Comparison of ENCODE assay signal across 19 mouse cellular contexts in genomic region chr11:60866021-60866420, GRCm38 (mm10). TPM values are rescaled to one million over a fixed set of nuclear protein-coding genes. Genes with fewer than 3 reads are reported as not detected.
DNase-seq lines count a peak whose midpoint lies in the region; ATAC-seq and TF ChIP-seq lines count a peak whose summit lies in the region.
"Had no signal": no experiment of that assay in that cellular context is flagged by ENCODE, and none has a peak within 500 bp of the region (broad histone marks: within the 10 kb centered on the region; RNA-seq: fewer than 3 reads in every experiment).

No protein-coding gene starts in this region.

- TF ChIP-seq POLR2A in liver, adult 2 months (IDR thresholded peaks at IDR 0.05; ENCODE audit: extremely low read depth, insufficient read depth, low read length) = no peak

- no peak overlapping the region for H3K4me3 ChIP-seq in kidney, embryonic 16.5 days (ENCODE audit: low read length)
- H3K4me3 ChIP-seq in liver, adult 2 months (ENCODE audit: insufficient read depth, low read depth, low read length) = no peak overlapping the region
- no peak overlapping the region for H3K4me3 ChIP-seq in liver, embryonic 12.5 days
- no peak overlapping the region for H3K4me3 ChIP-seq in kidney, postnatal 0 days (replicated peaks; ENCODE audit: low read depth, low read length)
- H3K4me3 ChIP-seq: embryonic facial prominence, embryonic 12.5 days; forebrain, embryonic 15.5 days; heart, embryonic 13.5 days; hindbrain, embryonic 15.5 days had no signal

- H3K4me1 ChIP-seq in kidney, embryonic 16.5 days (ENCODE audit: insufficient read depth, low read length) = peaks cover 5% of the 10 kb centered on the region; the same call in 1 of the 2 replicates
- H3K4me1 ChIP-seq in liver, adult 2 months (ENCODE audit: control insufficient read depth, insufficient read depth, low read length) = peaks cover 51% of the 10 kb centered on the region
- H3K4me1 ChIP-seq in liver, embryonic 12.5 days = 0 out of 2 replicates have a peak, but pooled peaks cover 3% of the 10 kb centered on the region
- no peaks in the 10 kb centered on the region for H3K4me1 ChIP-seq in kidney, postnatal 0 days (replicated peaks; ENCODE audit: insufficient read depth, low read length)

- ATAC-seq in kidney, embryonic 16.5 days (ENCODE audit: low FRiP score, low TSS enrichment) = no peak
- ATAC-seq in liver, embryonic 12.5 days = no peak
- 0 out of 2 replicates have a peak, but pooled peaks have one; percentile 40 for ATAC-seq in kidney, postnatal 0 days (replicated peaks; ENCODE audit: low FRiP score, low read depth)
- ATAC-seq: forebrain, embryonic 15.5 days had no signal

- no peaks in the 10 kb centered on the region for H3K27me3 ChIP-seq in kidney, embryonic 16.5 days (ENCODE audit: insufficient read depth, low read length)
- H3K27me3 ChIP-seq in liver, adult 2 months (ENCODE audit: control insufficient read depth, insufficient read depth, low read length) = no peaks in the 10 kb centered on the region
- no peaks in the 10 kb centered on the region for H3K27me3 ChIP-seq in liver, embryonic 12.5 days (replicated peaks)
- no peaks in the 10 kb centered on the region for H3K27me3 ChIP-seq in kidney, postnatal 0 days (ENCODE audit: insufficient read depth, low read length)
- H3K27me3 ChIP-seq: embryonic facial prominence, embryonic 12.5 days; forebrain, embryonic 15.5 days; heart, embryonic 13.5 days; hindbrain, embryonic 15.5 days had no signal

- no peak overlapping the region for H3K4me2 ChIP-seq in kidney, embryonic 16.5 days (replicated peaks; ENCODE audit: low read depth, low read length)
- no peak overlapping the region for H3K4me2 ChIP-seq in liver, embryonic 12.5 days
- H3K4me2 ChIP-seq in kidney, postnatal 0 days (ENCODE audit: low read length) = no peak overlapping the region
- H3K4me2 ChIP-seq: embryonic facial prominence, embryonic 12.5 days; forebrain, embryonic 15.5 days; heart, embryonic 13.5 days; hindbrain, embryonic 15.5 days had no signal

- DNase-seq in kidney, adult 11 months = peak; percentile 80
- peak; percentile 72 for DNase-seq in liver, adult 2 months (ENCODE audit: extremely low read depth, low read depth, low spot score)
- no peak for DNase-seq in kidney, postnatal 0 days (ENCODE audit: low spot score)
- DNase-seq in adrenal gland, postnatal 10 days = no peak
- DNase-seq in urinary bladder, postnatal 10 days (ENCODE audit: low spot score) = no peak
- DNase-seq: adrenal gland, adult 8-10 months; cerebellum, adult 11-12 months; cerebellum, adult 9-10 months; cerebellum, postnatal 25 days; gastrocnemius, postnatal 14 days; heart, adult 18-20 months; heart, postnatal 36 days had no signal

- peaks cover 32% of the 10 kb centered on the region for H3K36me3 ChIP-seq in kidney, embryonic 16.5 days (ENCODE audit: insufficient read depth, low read length)
- peaks cover 5% of the 10 kb centered on the region; the same call in 1 of the 2 replicates for H3K36me3 ChIP-seq in liver, adult 2 months (ENCODE audit: control insufficient read depth, insufficient read depth, low read length)
- H3K36me3 ChIP-seq in liver, embryonic 12.5 days = peaks cover 90% of the 10 kb centered on the region
- H3K36me3 ChIP-seq in kidney, postnatal 0 days (ENCODE audit: insufficient read depth, low read length) = peaks cover 24% of the 10 kb centered on the region

- H3K79me2 ChIP-seq in liver, adult 2 months (ENCODE audit: control insufficient read depth, insufficient read depth, low read length) = peaks cover 41% of the 10 kb centered on the region

- H3K27ac ChIP-seq in kidney, embryonic 16.5 days (ENCODE audit: low read length) = no peak overlapping the region
- H3K27ac ChIP-seq in liver, adult 2 months (replicated peaks; ENCODE audit: insufficient read depth, low read depth, low read length) = no peak overlapping the region
- no peak overlapping the region for H3K27ac ChIP-seq in liver, embryonic 12.5 days
- no peak overlapping the region; the same call in 1 of the 2 replicates for H3K27ac ChIP-seq in kidney, postnatal 0 days
- H3K27ac ChIP-seq: embryonic facial prominence, embryonic 12.5 days; forebrain, embryonic 15.5 days; heart, embryonic 13.5 days; hindbrain, embryonic 15.5 days had no signal

- H3K9me3 ChIP-seq in kidney, embryonic 16.5 days (ENCODE audit: low read length) = no peaks in the 10 kb centered on the region
- no peaks in the 10 kb centered on the region for H3K9me3 ChIP-seq in liver, embryonic 12.5 days (replicated peaks)
- H3K9me3 ChIP-seq in kidney, postnatal 0 days (replicated peaks; ENCODE audit: low read length) = no peaks in the 10 kb centered on the region
- H3K9me3 ChIP-seq: embryonic facial prominence, embryonic 12.5 days; forebrain, embryonic 15.5 days; G1E; heart, embryonic 13.5 days; hindbrain, embryonic 15.5 days had no signal

- no peak overlapping the region for H3K9ac ChIP-seq in kidney, embryonic 16.5 days (replicated peaks; ENCODE audit: low read length)
- H3K9ac ChIP-seq in liver, adult 2 months (ENCODE audit: low read depth, low read length) = no peak overlapping the region
- no peak overlapping the region for H3K9ac ChIP-seq in liver, embryonic 12.5 days
- no peak overlapping the region for H3K9ac ChIP-seq in kidney, postnatal 0 days (ENCODE audit: low read depth, low read length)
- H3K9ac ChIP-seq: embryonic facial prominence, embryonic 12.5 days; forebrain, embryonic 15.5 days; heart, embryonic 13.5 days; hindbrain, embryonic 15.5 days had no signal

- WGBS in kidney, embryonic 16.5 days = 48% methylated on average over 2 of the region's 2 CpGs
- 21% methylated on average over 2 of the region's 2 CpGs for WGBS in liver, adult 2 months
- 73% methylated on average over 2 of the region's 2 CpGs for WGBS in liver, embryonic 12.5 days (ENCODE audit: insufficient replicate concordance)
- 54% methylated on average over 2 of the region's 2 CpGs for WGBS in kidney, postnatal 0 days

- no peak for TF ChIP-seq CTCF in liver, adult 2 months (IDR thresholded peaks at IDR 0.05; ENCODE audit: low read depth, low read length)
- TF ChIP-seq CTCF in kidney, postnatal 0 days (IDR thresholded peaks at IDR 0.05; ENCODE audit: low read depth) = no peak

RNA-seq across cellular contexts. Expression of gene Tmem11, which starts 13.1 kb away (rescaled TPM):
- polyA plus RNA-seq in kidney, embryonic 16.5 days (2015; fragmentation: Nextera tagmentation; extraction: Ambion mirVana) = 72.0 and 79.6 TPM in 2 replicates
- 19.8 and 20.0 TPM in 2 replicates for total RNA-seq in liver, adult 2 months (2014; rRNA removed)
- 48.9 and 67.8 TPM in 2 replicates for polyA plus RNA-seq in liver, adult 2 months (2012; rRNA removed)
- 38.1 and 40.0 TPM in 2 replicates for polyA plus RNA-seq in liver, embryonic 12.5 days (2016; fragmentation: Nextera tagmentation; extraction: Ambion mirVana)
- 55.9 and 57.8 TPM in 2 replicates for polyA plus RNA-seq in kidney, postnatal 0 days (2015; fragmentation: Nextera tagmentation; extraction: Ambion mirVana)
- 10 to 100 TPM; 51.9 to 54.1 TPM for total RNA-seq in adrenal gland, postnatal 10 days (2021)

RNA-seq across cellular contexts. Expression of gene Dhrs7b, which starts 35.6 kb away (rescaled TPM):
- polyA plus RNA-seq in kidney, embryonic 16.5 days (2015; fragmentation: Nextera tagmentation; extraction: Ambion mirVana) = 41.7 and 42.8 TPM in 2 replicates
- 23.5 and 28.8 TPM in 2 replicates for total RNA-seq in liver, adult 2 months (2014; rRNA removed)
- 15.0 and 15.5 TPM in 2 replicates for polyA plus RNA-seq in liver, adult 2 months (2012; rRNA removed)
- 27.3 and 30.4 TPM in 2 replicates for polyA plus RNA-seq in liver, embryonic 12.5 days (2016; fragmentation: Nextera tagmentation; extraction: Ambion mirVana)
- 34.8 and 36.4 TPM in 2 replicates for polyA plus RNA-seq in kidney, postnatal 0 days (2015; fragmentation: Nextera tagmentation; extraction: Ambion mirVana)
- 10 to 100 TPM; 44.4 to 46.7 TPM for total RNA-seq in adrenal gland, postnatal 10 days (2021)

RNA-seq across cellular contexts. Expression of gene Natd1, which starts 48.5 kb away (rescaled TPM):
- 29.9 and 31.2 TPM in 2 replicates for polyA plus RNA-seq in kidney, embryonic 16.5 days (2015; fragmentation: Nextera tagmentation; extraction: Ambion mirVana)
- 1.1 and 2.2 TPM in 2 replicates for total RNA-seq in liver, adult 2 months (2014; rRNA removed)
- polyA plus RNA-seq in liver, adult 2 months (2012; rRNA removed) = 6.6 and 7.0 TPM in 2 replicates
- polyA plus RNA-seq in liver, embryonic 12.5 days (2016; fragmentation: Nextera tagmentation; extraction: Ambion mirVana) = 9.3 and 9.6 TPM in 2 replicates
- 20.7 and 21.1 TPM in 2 replicates for polyA plus RNA-seq in kidney, postnatal 0 days (2015; fragmentation: Nextera tagmentation; extraction: Ambion mirVana)
- 10 to 100 TPM; 21.4 to 28.0 TPM for total RNA-seq in adrenal gland, postnatal 10 days (2021)

RNA-seq across cellular contexts. Expression of gene Shmt1, which starts 54.5 kb away (rescaled TPM):
- 79.4 and 84.6 TPM in 2 replicates for polyA plus RNA-seq in kidney, embryonic 16.5 days (2015; fragmentation: Nextera tagmentation; extraction: Ambion mirVana)
- 162 and 214 TPM in 2 replicates for total RNA-seq in liver, adult 2 months (2014; rRNA removed)
- 239 and 306 TPM in 2 replicates for polyA plus RNA-seq in liver, adult 2 months (2012; rRNA removed)
- polyA plus RNA-seq in liver, embryonic 12.5 days (2016; fragmentation: Nextera tagmentation; extraction: Ambion mirVana) = 60.5 and 70.9 TPM in 2 replicates
- polyA plus RNA-seq in kidney, postnatal 0 days (2015; fragmentation: Nextera tagmentation; extraction: Ambion mirVana) = 53.5 and 56.9 TPM in 2 replicates
- total RNA-seq in adrenal gland, postnatal 10 days (2021) = 100 to 1,000 TPM in 1 of 2 experiments, 10 to 100 TPM in 1; 89.0 to 103 TPM

Comparison
In these comparisons a context has a peak if more than half of its experiments do, and no peak if none do; other contexts are left out.
1. DNase-seq: peak in kidney, adult 11 months (single experiment) and liver, adult 2 months (single experiment); none in kidney, postnatal 0 days (single experiment), adrenal gland, postnatal 10 days (single experiment) and urinary bladder, postnatal 10 days (single experiment).